Mouse (Mus musculus): Measurements from ENCODE around the gene Gm49361.

The Gm49361 gene

DNA sequence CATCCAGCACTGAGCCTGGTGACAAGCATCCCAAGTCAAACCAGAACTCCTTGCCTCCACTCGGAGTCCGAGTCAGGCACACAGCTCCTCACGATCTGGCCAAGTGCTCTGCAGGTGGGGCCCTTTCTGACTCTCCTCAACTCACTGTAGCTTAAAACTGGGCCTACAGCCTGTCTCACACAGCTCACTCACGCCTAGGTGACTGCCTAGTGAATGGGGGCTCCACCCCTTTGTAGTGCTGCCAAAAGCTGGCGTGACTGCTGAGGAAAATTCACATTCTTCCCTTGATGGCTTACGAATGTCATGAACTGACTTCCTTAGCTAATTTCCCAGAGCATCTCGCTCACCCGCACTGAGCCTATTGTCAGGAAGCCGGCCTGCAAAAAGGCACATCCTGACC, 15.4 kb downstream of the Gm49361 start:
- no peak for DNase-seq (ENCODE audit: low read depth, low spot score)

DNA sequence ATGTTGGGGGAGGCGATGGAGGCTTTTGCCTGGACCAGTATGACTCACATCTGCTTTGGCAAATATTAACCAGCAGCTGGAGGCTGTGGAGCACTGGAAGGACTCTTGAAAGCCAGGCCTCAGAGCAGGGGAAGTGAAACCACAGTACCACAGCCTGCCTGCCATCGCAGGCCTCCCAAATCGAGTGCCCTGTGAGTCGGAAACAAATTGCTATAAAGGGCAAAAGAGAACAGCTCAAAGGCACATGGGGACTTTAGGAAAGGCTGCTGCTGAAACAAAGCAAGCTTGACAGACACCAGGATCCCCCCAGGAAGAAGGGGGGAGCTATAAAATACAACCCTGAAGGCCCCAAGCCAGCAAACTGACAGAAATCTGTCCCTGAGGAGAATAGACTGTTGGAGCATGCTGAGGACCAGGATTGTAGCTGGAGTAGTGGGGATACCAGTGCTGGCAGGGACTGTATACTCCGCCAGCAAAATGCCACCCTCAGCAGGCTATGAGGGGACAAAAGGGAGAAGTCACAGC, 15.9 kb downstream of the Gm49361 start:
- no peak for DNase-seq (ENCODE audit: low read depth, low spot score)

DNA sequence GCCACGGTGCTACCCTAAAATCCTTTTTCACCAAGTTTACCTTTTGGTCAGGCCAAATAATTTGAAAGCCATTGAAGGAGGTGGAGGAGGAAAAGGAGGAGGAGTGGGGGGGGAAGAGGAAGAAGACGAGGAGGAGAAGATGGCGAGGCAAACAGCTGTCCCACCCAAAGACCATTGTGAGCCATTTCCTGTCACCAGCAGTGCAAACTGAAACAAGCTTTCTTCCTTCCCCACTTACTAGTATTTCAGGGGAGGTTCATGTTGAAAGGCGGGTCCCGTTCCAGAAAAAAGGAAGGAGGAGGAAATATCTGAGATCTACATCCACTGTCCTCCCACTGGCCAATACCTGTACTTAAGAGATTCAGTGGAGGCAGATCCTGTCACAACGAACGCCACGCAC, 16.5 kb downstream of the Gm49361 start:
- no peak for DNase-seq (ENCODE audit: low read depth, low spot score)

DNA sequence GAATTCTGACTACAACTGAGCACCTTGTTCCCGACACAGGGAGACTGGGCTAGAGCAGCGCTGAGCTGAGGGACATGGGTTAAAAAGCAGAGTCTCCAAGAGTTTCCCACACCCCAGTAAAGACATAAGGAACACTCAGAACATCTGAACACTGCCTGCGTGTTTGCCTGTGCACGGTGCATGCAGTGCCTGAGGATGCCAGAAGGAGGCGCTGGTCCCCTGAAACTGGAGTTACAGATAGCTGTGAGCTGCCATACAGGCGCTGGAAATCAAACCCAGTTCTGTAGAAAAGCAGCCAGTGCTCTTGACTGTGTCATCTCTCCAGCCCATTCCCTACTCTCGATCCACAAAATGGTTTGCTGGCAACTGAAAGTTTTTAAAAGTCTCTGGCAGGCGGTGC, 19.7 kb downstream of the Gm49361 start:
- DNase-seq (ENCODE audit: low read depth, low spot score): no peak

DNA sequence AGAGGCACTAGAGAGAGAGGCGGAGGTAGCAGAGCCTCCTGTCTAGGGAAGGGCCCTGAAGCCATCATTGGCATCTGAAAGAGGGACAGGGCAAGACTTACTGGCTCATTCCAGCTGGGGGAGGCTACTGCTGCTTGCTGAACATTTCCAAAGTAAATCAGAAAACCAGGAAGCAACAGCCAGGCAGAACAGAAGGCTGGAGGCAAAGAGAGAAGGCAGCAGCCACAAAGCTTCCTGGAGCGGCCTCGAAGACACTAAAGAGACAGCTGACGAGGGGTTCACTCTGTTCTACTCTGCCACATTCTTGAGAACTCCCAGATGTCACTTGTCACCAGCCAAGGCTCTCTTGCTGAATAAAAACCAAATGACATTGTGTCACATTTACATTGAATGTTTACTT, 21.4 kb downstream of the Gm49361 start:
- DNase-seq (ENCODE audit: low read depth, low spot score): no peak

DNA sequence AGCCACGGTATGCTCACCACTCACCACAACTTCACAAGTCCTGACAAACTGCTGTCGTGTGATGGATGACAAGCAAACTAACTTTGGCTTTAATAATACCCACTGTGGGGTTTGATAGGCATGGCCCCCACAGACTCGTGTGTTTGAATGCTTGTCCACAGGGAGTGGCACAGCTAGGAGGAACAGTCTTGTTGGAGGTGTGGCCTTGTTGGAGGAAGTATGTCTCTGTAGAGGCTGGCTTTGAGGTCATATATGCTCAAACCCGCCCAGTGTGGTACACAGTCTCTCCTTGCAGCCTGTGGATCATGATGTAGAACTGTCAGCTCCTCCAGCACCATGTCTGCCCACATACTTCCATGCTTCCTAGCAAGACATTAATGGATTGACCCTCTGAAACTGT, 27.7 kb downstream of the Gm49361 start:
- DNase-seq (ENCODE audit: low read depth, low spot score): no peak

DNA sequence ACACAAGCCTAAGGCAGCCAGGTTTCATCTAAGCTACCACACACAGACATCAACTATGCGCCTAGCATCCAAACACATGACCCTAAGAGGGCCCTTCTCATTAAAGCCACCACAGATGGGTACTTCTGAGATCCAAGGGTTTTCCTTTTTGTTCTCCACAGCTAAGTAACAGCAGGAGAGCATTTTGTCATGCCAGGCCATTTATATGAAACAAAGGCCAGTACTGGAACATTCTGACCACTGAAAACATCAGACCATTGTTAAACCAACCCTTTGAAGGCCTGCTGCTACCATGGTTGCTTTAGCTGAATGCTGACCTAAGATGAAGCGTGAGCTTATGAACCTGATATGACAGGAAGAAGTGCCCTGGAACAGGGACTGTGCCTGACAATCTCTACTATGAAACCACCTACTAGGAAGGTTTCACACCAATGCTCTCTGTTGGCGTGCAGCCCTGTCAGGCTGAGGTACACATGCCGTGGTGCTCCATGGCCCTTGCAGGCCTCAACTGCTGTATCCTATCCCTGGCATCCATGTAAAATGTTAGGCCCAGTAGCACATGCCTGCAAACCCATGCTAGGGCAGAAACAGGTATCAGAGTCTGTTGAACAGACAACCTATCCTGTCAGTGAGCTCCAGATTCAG, 29.2 kb downstream of the Gm49361 start:
- no peak for DNase-seq (ENCODE audit: low read depth, low spot score)

DNA sequence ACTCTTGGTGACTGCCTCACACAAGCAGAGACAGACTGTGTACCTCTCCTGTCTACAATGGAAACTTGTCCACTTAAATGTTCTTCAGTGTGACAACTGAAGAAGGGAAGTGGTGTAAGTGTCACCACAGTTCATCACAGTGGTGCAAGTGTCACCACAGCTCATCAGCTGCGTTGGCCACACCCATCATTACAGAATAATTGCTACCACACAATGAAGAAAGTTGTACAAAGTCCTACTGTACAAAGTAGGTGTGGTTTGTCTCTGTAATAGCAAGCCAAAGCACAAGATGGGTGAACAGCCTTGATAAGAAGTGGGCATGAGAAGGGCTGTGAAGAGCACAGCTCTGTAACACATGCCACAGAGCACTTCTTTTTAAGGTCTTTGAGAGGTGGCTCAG, 33.0 kb downstream of the Gm49361 start:
- no peak for DNase-seq (ENCODE audit: low read depth, low spot score)

DNA sequence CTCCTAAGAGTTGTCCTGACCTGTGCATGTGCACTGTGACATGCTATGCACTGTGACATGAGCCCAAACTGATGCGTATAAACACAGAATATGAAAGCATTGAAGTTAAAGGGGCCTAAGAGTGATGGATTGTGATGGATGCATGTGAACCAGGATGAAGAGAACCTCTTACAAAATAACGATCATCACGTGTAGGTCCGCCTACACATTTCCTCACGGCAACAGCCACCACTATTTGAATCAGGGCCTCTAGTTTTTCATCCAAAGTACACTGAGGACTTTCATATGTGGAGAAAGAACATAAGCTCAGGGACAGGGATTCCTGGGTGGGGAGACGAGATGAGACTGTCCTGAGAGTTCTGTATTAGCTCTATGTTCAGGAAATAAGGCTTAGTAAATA, 34.8 kb downstream of the Gm49361 start:
- no peak for DNase-seq (ENCODE audit: low read depth, low spot score)

DNA sequence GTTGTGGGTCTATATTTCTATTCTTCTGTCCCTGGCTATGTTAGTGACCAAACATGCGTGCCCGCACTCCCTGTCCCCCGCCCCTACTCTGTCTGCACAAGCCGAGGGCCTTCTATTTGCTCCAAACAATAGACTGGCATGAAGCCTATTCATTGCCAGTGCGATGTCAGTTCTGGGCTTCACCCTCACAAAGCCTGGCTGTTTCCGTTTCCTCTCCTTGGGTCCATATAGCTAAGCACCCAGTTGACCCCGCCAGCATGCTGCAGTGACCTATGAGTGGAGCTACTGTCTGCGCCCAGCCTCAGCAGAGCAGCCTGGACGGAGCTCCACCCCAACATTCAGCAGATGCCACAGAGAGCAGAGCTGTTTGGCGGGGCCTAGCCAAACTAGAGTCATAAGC, 36.7 kb downstream of the Gm49361 start:
- DNase-seq (ENCODE audit: low read depth, low spot score): no peak

DNA sequence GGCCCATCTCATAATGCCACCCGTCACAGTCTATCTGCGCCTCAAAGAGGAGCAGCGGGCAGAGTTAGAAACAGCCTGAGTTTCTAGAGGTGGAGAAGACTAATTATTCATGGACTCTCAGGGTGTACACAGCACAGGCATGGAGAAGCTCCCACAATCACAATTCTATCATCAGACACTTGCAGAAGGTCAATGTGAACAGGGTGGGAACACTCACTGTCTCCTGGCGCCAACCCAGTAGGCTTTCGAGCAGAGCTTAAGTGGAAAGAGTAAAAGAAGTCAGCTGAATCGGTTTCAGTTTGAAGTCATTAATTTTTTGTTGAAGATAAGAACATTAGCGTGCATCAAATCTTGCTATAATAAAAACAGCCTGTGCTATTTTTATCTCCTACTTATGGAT, 37.3 kb downstream of the Gm49361 start:
- DNase-seq (ENCODE audit: low read depth, low spot score): no peak

DNA sequence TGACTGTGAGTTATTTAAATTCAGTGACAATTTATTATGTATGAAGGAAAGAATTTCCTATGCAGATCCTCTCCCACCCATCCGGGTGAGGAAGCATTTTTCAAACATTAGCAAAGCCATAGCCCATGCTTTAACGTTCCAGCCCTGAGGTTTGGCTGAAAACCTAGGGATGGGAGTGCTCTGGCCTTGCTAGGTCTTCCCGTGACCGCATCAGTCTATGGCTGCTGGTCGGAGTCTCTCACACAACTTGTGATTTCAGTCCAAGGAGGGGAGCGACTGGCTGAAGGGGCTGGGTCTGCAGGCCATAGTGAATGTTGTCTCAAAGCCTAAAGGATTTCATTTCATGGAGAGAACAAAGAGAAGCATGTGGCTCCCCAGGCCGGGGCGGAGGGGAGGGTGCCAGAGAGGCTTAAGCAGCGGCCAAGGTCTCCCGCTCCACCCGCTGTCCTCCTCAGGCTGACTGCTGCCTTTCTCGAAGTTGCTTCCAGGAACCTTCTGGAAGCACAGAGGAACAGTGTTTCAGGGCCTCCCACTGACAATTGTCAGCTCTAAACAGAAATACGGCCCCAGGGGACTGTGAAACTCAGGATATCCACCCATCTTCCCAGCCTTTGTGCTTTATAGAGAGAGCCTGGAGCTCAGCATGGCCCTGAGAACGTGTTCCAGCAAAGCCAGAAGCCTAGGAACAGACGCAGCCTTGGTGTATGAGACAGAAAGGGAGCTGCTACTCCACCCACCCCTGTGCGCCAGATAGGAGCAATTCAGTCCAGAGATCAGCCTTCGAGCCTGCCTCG, 38.6 kb downstream of the Gm49361 start:
- DNase-seq (ENCODE audit: low read depth, low spot score): no peak

DNA sequence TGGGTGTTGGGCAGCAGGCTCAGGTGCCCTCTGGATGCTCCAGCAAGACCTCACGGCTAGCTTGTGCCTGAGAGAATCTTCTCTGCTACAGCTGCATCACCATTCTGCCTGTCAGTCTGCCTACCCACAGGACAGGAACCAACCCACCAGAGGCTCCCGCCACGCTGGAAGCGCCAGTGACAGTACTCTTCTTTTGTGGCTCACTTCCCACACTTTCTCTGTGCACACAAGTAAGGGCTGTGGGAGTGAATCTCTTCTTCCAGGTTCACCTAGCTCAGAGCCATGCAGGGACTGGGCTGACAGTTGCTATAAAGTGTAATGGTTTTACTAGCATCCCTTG, 39.2 kb downstream of the Gm49361 start:
- DNase-seq (ENCODE audit: low read depth, low spot score): peak; percentile 38

DNA sequence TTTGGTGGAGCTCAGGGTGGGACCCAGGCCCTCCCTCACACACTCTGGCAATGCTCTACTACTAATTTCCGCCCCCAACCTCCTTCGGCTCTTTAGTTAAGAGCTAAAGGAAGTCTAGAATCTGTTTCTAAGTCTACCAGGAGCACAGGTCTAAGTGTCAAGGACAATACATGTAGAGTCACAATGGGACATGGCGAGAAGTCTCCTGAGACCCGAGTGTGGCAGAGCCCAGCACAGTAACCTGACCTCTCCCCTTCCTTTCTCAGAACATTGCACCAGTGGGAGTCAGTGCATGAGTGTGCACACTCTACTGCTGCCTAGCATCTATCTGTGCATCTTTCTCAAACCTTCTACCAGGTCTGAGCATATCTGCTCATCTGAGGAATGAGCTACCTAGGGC, 40.1 kb downstream of the Gm49361 start:
- no peak for DNase-seq (ENCODE audit: low read depth, low spot score)

DNA sequence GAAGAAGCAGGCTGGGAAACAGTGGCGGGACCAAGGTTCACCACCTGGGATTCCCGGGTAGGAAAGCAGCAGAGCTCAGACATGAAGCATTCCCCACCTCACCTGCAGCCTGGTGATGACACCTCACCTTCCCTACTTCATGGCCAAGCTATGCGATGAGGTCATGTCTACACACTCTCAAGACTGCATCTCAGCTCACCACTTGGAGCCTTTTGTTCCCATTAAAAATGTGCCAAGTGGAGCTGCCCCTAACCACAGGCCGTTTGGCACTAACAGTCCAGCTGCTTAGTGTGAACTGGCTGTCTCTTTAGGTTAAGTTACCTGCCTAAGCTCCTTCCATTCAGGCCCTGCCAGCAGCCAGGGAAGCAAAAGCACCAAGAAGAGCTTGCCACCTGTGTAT, 40.8 kb downstream of the Gm49361 start:
- DNase-seq (ENCODE audit: low read depth, low spot score): no peak

DNA sequence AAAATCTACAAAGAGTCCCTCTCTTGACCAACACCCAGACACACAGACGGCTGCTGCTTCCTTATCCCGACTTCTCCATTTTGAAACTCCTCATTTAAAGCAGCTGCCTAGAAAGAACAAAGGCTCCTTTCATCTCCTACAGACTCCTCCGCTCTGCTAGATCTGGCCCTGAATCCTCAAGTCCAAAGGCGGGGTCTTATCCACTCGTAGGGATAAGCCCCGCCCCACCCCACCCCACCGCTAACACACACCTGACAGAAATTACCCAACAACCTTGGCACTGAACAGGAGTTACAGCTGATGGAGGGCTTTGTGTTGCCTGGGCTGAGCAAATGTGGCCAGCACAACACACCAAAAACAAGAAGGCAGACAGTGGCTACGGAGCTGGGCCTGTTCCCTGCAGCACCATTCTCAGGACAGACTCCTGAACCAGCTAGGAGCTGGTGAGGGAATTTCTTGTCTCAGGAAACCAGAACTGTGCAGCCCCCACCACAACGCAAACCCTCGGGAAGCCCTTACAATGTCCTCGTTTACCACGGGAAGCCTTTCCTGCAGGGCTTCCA, 43.9 kb downstream of the Gm49361 start:
- no peak for DNase-seq (ENCODE audit: low read depth, low spot score)

DNA sequence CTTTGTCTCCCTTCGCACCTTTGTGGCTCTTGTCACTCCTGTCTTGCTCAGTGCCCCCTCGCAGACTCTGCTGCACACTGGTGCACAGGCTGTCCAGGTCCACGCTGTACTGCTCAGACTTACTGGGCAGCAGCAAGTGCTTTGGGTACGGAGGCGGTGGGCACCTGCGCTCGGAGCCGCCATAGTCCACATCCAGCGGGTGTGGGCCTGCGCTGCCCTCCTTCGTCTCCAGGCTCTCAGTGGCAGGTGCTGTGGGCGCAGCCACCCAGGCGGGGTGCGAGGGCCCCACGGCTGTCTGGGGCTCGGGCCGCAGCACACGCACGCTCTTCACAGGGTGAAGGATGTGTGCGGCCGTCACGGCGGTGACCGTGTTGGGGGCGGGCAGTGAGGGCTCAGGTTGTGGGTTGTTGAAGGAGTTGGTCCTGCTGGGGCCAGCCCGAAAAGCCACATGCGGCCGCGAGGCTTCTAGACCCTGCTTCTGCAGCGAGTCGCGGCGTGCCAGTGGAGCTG, 46.4 kb downstream of the Gm49361 start:
- DNase-seq (ENCODE audit: low read depth, low spot score): no peak

DNA sequence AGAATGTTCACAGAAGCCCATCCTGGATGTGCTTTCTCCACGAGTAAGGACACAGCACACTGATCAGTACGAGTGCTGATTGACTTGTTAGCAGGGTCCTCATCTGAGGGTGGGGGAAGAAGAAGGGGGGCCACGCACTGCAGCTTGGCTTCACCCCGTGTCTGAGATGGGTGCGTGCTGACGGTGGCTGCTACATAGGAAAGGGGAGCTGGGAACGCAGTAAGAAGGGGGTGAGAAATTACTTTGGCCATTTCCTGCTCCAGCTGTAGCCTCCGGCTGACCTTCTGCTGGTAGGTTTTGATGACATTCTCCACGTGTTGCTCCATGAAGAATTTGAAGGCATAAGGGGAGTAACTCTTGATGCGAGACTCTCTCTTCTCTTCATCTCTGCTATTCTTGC, 46.9 kb downstream of the Gm49361 start:
- no peak for DNase-seq (ENCODE audit: low read depth, low spot score)

DNA sequence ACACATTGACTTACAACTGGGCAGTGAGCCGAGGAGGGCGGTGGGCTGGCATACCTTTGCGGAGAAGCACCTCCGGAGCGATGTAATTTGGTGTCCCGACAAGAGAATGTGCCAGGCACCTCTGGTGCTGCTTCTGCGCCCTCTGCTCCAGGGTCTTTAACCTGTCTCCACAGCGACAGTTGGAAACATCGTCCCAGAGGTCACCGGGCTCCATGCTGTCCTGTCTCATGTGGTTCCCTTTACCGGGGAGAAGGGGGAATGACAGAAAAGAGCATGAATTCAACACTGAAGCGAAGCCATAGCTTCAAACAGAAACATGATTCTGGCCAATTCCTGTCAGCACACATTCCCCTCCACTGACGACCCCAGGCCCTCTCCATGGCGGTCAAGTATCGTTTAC, 49.8 kb downstream of the Gm49361 start:
- no peak for DNase-seq (ENCODE audit: low read depth, low spot score)

DNA sequence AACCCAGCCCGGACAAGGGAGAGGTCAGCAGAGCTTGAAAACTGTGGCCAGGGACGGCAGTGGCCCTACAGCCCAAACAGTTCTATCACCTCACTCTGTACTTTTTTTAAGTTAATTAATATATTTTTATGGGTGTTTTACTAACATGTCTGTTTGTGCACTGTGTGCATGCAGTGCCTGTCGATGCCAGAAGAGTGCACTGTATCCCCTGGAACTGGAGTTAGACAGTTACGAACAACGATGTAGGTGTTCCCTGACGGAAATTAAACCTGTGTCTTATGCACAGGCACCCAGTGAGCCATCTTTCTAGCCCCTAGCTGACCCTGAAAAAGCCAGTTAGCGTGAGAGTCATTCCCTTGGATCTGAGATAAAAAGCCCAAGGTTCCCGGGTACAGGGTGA, 50.4 kb downstream of the Gm49361 start:
- no peak for DNase-seq (ENCODE audit: low read depth, low spot score)

DNA sequence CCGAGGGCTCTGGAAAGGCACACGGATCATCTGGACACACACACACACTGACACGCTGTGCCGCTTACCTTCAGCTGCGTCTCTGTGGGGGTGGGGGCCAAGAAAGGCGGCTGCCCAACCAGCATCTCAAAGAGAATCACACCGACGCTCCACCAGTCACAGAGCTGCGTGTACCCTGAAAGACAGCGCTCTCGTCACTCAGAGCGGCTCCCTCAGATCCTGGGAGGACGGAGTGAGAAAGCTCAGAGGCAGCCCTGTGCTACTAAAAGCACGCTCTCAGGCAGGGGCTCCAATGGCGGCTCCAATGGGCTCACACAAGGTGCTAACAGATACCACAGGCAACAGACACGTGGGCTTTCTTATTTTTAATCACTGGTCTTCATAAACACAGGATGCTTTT, 51.7 kb downstream of the Gm49361 start:
- DNase-seq (ENCODE audit: low read depth, low spot score): no peak

DNA sequence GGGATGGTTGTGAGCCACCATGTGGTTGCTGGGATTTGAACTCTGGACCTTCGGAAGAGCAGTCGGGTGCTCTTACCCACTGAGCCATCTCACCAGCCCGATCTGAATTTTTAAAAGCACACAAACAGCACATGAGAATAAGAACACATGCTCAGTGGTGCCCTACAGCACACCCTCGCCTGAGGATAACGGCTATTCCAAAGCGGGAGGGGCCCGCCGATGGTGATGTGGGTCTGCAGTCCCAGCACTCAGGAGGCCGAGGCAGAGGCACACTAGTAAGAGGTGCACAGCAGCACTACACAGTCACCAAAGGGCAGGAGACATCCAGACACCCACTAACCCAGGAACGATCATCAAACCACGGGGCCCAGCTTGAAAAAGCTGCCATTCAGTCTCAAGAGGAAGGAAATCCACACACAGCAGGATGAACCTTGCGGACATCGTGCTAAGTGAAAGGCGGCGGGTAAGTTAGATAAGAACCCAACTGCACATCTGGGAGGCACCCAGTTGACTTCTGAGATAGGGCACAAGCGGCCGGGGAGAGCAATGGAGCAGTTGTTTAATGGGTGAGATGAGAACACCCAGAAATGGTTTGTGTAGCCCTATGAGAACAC, 53.3 kb downstream of the Gm49361 start:
- DNase-seq (ENCODE audit: low read depth, low spot score): no peak
